Mouse (Mus musculus): ENCODE data around the gene Lsm4. TPM values are rescaled to one million over a fixed set of nuclear protein-coding genes. Genes with fewer than 3 reads are reported as not detected.

Gene Lsm4
- polyA plus RNA-seq, 1 experiment from 2014 or later = 307 TPM

DNA sequence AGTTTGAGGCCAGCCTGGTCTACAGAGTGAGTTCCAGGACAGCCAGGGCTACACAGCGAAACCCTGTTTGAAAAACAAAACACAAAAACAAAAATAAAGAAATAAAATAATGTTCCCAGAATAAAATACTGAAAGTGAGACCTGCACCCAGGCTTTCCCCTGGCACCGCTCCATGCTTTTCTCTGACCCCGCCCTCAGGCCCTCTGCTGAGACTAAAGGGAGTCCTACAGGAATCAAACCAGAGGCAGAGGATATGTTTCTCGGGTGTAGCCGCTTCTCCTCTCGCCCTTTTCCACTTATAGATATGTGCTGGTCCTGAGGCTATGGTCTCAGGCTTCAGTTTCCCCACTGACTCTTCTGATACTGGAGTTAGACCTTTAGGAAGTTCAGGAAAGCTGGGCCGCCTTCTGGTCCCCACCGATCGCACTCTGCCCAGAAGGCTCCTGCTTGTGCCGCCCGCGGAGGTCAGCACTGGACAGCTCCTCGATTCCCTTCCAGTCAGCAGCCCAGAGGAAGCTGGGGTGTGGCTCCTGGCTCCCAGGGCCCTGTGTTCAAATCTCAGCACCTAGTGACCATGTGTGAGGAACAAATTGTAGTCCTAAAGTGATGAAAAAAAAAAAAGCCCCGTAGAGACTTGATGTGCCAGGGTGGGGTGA, 52.9 kb downstream of the Lsm4 start:
- Histone ChIP-seq H3K4me3 (ENCODE audit: low read depth, low read length) (no peak overlapping the region), H3K9me3 (ENCODE audit: control insufficient read depth, low read length) (no peaks in the 10 kb centered on the region), H3K27me3 (replicated peaks; ENCODE audit: control insufficient read depth, insufficient read depth, low read length) (peaks cover 24% of the 10 kb centered on the region), H3K9ac (ENCODE audit: low read length) (no peak overlapping the region), H3K4me2 (ENCODE audit: low read length) (no peak overlapping the region), H3K4me1 (replicated peaks; ENCODE audit: control insufficient read depth, insufficient read depth, low read length) (0 out of 2 replicates have a peak, but pooled peaks cover 6% of the 10 kb centered on the region), H3K27ac (ENCODE audit: low read depth) (no peak overlapping the region), H3K36me3 (ENCODE audit: control insufficient read depth, insufficient read depth, low read length) (no peaks in the 10 kb centered on the region)
- ATAC-seq (replicated peaks; ENCODE audit: low FRiP score, low TSS enrichment, low read depth) = no peak
- peak; percentile 75 for DNase-seq (ENCODE audit: low spot score)
- 26% methylated on average over 14 of the region's 14 CpGs for WGBS

DNA sequence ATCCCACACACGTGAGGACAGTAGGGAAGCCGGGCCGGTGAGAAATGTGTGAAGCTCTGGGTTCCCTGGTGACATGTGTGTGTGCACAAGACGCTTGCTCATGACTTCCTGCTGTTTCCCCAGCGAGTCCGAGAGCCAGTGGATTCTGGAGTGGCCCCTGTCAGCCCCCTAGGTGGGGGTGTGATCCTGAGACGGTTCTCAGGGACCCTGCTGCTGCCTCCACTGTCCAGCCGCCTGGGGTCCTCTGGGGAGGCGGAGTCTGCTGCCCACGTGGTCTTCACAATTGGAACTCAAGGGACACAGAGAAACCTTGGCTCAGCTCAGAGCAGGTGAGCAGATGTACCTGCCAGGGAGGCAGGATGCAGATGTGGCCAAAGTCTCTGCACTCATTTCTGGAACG, 53.7 kb downstream of the Lsm4 start:
- 48% methylated on average over 11 of the region's 11 CpGs for WGBS

More for the DNA sequence above, 53.7 kb downstream of the Lsm4 start:
- no peaks in the 10 kb centered on the region for H3K36me3 ChIP-seq (ENCODE audit: control insufficient read depth, insufficient read depth, low read length)
- H3K27ac ChIP-seq (ENCODE audit: low read depth) = no peak overlapping the region
- no peak overlapping the region for H3K4me2 ChIP-seq (ENCODE audit: low read length)
- ATAC-seq (replicated peaks; ENCODE audit: low FRiP score, low TSS enrichment, low read depth) = no peak
- no peak overlapping the region for H3K4me3 ChIP-seq (ENCODE audit: low read depth, low read length)
- no peaks in the 10 kb centered on the region for H3K9me3 ChIP-seq (ENCODE audit: control insufficient read depth, low read length)
- peaks cover 24% of the 10 kb centered on the region for H3K27me3 ChIP-seq (replicated peaks; ENCODE audit: control insufficient read depth, insufficient read depth, low read length)
- DNase-seq (ENCODE audit: low spot score) = no peak
- no peak overlapping the region for H3K9ac ChIP-seq (ENCODE audit: low read length)
- 0 out of 2 replicates have a peak, but pooled peaks cover 6% of the 10 kb centered on the region for H3K4me1 ChIP-seq (replicated peaks; ENCODE audit: control insufficient read depth, insufficient read depth, low read length)

Other genes starting within 250 kb of the Lsm4 start
- gene Crtc1, start 233.7 kb upstream of the Lsm4 start, polyA plus RNA-seq (2014; fragmentation: Nextera tagmentation; extraction: Ambion mirVana) = 18.0 and 23.4 TPM in 2 replicates
- gene Klhl26, start 196.3 kb upstream of the Lsm4 start, polyA plus RNA-seq (2014; fragmentation: Nextera tagmentation; extraction: Ambion mirVana) = 19.5 and 21.2 TPM in 2 replicates
- gene Tmem59l, start 185.9 kb upstream of the Lsm4 start, polyA plus RNA-seq (2014; fragmentation: Nextera tagmentation; extraction: Ambion mirVana) = 3.7 and 5.1 TPM in 2 replicates
- 1.4 and 1.9 TPM in 2 replicates for gene Crlf1, start 180.1 kb upstream of the Lsm4 start, polyA plus RNA-seq (2014; fragmentation: Nextera tagmentation; extraction: Ambion mirVana)
- gene Rex1bd, start 166.5 kb upstream of the Lsm4 start, polyA plus RNA-seq (2014; fragmentation: Nextera tagmentation; extraction: Ambion mirVana) = 130 and 136 TPM in 2 replicates
- 1,195 and 1,247 TPM in 2 replicates for gene Uba52, start 162.4 kb upstream of the Lsm4 start, polyA plus RNA-seq (2014; fragmentation: Nextera tagmentation; extraction: Ambion mirVana)
- 271 and 278 TPM in 2 replicates for gene Fkbp8, start 145.5 kb upstream of the Lsm4 start, polyA plus RNA-seq (2014; fragmentation: Nextera tagmentation; extraction: Ambion mirVana)
- gene Kxd1, start 145.3 kb upstream of the Lsm4 start, polyA plus RNA-seq (2014; fragmentation: Nextera tagmentation; extraction: Ambion mirVana) = 71.1 and 77.6 TPM in 2 replicates
- 16.6 and 18.5 TPM in 2 replicates for gene Ell, start 133.8 kb upstream of the Lsm4 start, polyA plus RNA-seq (2014; fragmentation: Nextera tagmentation; extraction: Ambion mirVana)
- 86.8 and 106 TPM in 2 replicates for gene Isyna1, start 78.9 kb upstream of the Lsm4 start, polyA plus RNA-seq (2014; fragmentation: Nextera tagmentation; extraction: Ambion mirVana)
- 124 and 125 TPM in 2 replicates for gene Ssbp4, start 64.4 kb upstream of the Lsm4 start, polyA plus RNA-seq (2014; fragmentation: Nextera tagmentation; extraction: Ambion mirVana)
- 1.2 and 2.0 TPM in 2 replicates for gene Lrrc25, start 57.1 kb upstream of the Lsm4 start, polyA plus RNA-seq (2014; fragmentation: Nextera tagmentation; extraction: Ambion mirVana)
- gene Gdf15, start 40.8 kb upstream of the Lsm4 start, polyA plus RNA-seq (2014; fragmentation: Nextera tagmentation; extraction: Ambion mirVana) = 0.55 and 1.1 TPM in 2 replicates
- gene Pgpep1, start 12.9 kb upstream of the Lsm4 start, polyA plus RNA-seq (2014; fragmentation: Nextera tagmentation; extraction: Ambion mirVana) = 65.5 and 65.9 TPM in 2 replicates
- gene Jund, start 25.7 kb downstream of the Lsm4 start, polyA plus RNA-seq (2014; fragmentation: Nextera tagmentation; extraction: Ambion mirVana) = 94.0 and 114 TPM in 2 replicates
- 0.05 TPM in 2 replicates for gene Iqcn, start 30.2 kb downstream of the Lsm4 start, polyA plus RNA-seq (2014; fragmentation: Nextera tagmentation; extraction: Ambion mirVana)
- gene Gm3336, start 45.3 kb downstream of the Lsm4 start, polyA plus RNA-seq (2014; fragmentation: Nextera tagmentation; extraction: Ambion mirVana) = 0.67 and 0.88 TPM in 2 replicates
- 0.39 and 0.42 TPM in 2 replicates for gene Pde4c, start 50.5 kb downstream of the Lsm4 start, polyA plus RNA-seq (2014; fragmentation: Nextera tagmentation; extraction: Ambion mirVana)
- gene Rab3a, start 81.4 kb downstream of the Lsm4 start, polyA plus RNA-seq (2014; fragmentation: Nextera tagmentation; extraction: Ambion mirVana) = 27.7 and 28.6 TPM in 2 replicates
- gene Mpv17l2, start 87.7 kb downstream of the Lsm4 start, polyA plus RNA-seq (2014; fragmentation: Nextera tagmentation; extraction: Ambion mirVana) = 58.6 and 59.9 TPM in 2 replicates
- 40.7 and 47.3 TPM in 2 replicates for gene Pik3r2, start 103.5 kb downstream of the Lsm4 start, polyA plus RNA-seq (2014; fragmentation: Nextera tagmentation; extraction: Ambion mirVana)
- 13.1 and 16.7 TPM in 2 replicates for gene Mast3, start 131.8 kb downstream of the Lsm4 start, polyA plus RNA-seq (2014; fragmentation: Nextera tagmentation; extraction: Ambion mirVana)
- gene Il12rb1, start 135.2 kb downstream of the Lsm4 start, polyA plus RNA-seq (2014; fragmentation: Nextera tagmentation; extraction: Ambion mirVana) = 0.24 and 0.35 TPM in 2 replicates
- 7.3 and 7.9 TPM in 2 replicates for gene Arrdc2, start 166.5 kb downstream of the Lsm4 start, polyA plus RNA-seq (2014; fragmentation: Nextera tagmentation; extraction: Ambion mirVana)
- gene Kcnn1, start 190.0 kb downstream of the Lsm4 start, polyA plus RNA-seq (2014; fragmentation: Nextera tagmentation; extraction: Ambion mirVana) = 1.6 and 2.1 TPM in 2 replicates
- gene Ccdc124, start 200.7 kb downstream of the Lsm4 start, polyA plus RNA-seq (2014; fragmentation: Nextera tagmentation; extraction: Ambion mirVana) = 97.3 and 105 TPM in 2 replicates
- gene Slc5a5, start 219.5 kb downstream of the Lsm4 start, polyA plus RNA-seq (2014; fragmentation: Nextera tagmentation; extraction: Ambion mirVana) = 0.32 and 0.45 TPM in 2 replicates
- 6,009 and 6,086 TPM in 2 replicates for gene Rpl18a, start 224.2 kb downstream of the Lsm4 start, polyA plus RNA-seq (2014; fragmentation: Nextera tagmentation; extraction: Ambion mirVana)
- gene Map1s, start 232.7 kb downstream of the Lsm4 start, polyA plus RNA-seq (2014; fragmentation: Nextera tagmentation; extraction: Ambion mirVana) = 43.8 and 44.7 TPM in 2 replicates

Measured in intestine, embryonic 14.5 days (tissue).